Mouse (Mus musculus) embryonic facial prominence, embryonic 15.5 days (tissue): ENCODE measurements around the gene 4931414P19Rik. TPM values are rescaled to one million over a fixed set of nuclear protein-coding genes. Genes with fewer than 3 reads are reported as not detected.
"Not testable (repeated sequence)": the region's sequence is repeated elsewhere in the genome, so short reads cannot be mapped to it uniquely, and the experiment has no call there.

Source experiments
- ATAC-seq: fragments of 200-750 bp; cut with Nextera tagmentation; 2 replicates; pipeline ENCODE4 v1.8.0; 2017; ENCODE audit warnings: low read depth, moderate TSS enrichment; ENCODE audit not compliant: insufficient number of reproducible peaks, low FRiP score, low TSS enrichment
- H3K27ac ChIP-seq: fragments of 300-500 bp; sonication (generic); replicated peaks from 2 replicates; pipeline ENCODE4 v1.5.1; 2015; ENCODE audit warnings: mild to moderate bottlenecking, inconsistent platforms
- H3K27me3 ChIP-seq: fragments of 300-500 bp; sonication (generic); 2 replicates; pipeline ENCODE4 v1.6.1; 2015; ENCODE audit warnings: inconsistent platforms
- H3K36me3 ChIP-seq: fragments of 300-500 bp; sonication (generic); 2 replicates; pipeline ENCODE4 v1.6.1; 2015; ENCODE audit warnings: mild to moderate bottlenecking, inconsistent platforms
- H3K4me1 ChIP-seq: fragments of 300-500 bp; sonication (generic); 2 replicates; pipeline ENCODE4 v1.6.1; 2015; ENCODE audit warnings: inconsistent platforms
- H3K4me2 ChIP-seq: fragments of 300-500 bp; sonication (generic); replicated peaks from 2 replicates; pipeline ENCODE4 v1.6.1; 2015; ENCODE audit warnings: mild to moderate bottlenecking, inconsistent platforms
- H3K4me3 ChIP-seq: fragments of 300-500 bp; sonication (generic); replicated peaks from 2 replicates; pipeline ENCODE4 v1.5.1; 2015; ENCODE audit warnings: mild to moderate bottlenecking, inconsistent platforms
- H3K9ac ChIP-seq: fragments of 300-500 bp; sonication (generic); 2 replicates; pipeline ENCODE4 v1.6.1; 2015; ENCODE audit warnings: inconsistent platforms
- H3K9me3 ChIP-seq: fragments of 300-500 bp; sonication (generic); replicated peaks from 2 replicates; pipeline ENCODE4 v1.6.1; 2016; ENCODE audit warnings: inconsistent platforms
- WGBS: fragments of 180-500 bp; shearing (Covaris S2); methylation state at CpG from one replicate; pipeline ENCODE4 v1.1.7; 2015; 5-methylcytosine and 5-hydroxymethylcytosine counted together
- polyA plus RNA-seq: library from polyadenylated mRNA; unstranded; fragments of >200 nt; fragmentation: Nextera tagmentation; extraction: Ambion mirVana; gene quantifications from 2 replicates; pipeline ENCODE4 v1.2.1, GENCODE M21; 2015

Gene 4931414P19Rik
- polyA plus RNA-seq, 1 experiment from 2014 or later = 9.3 TPM

- Histone ChIP-seq H3K4me2 (no peak overlapping the region), H3K9me3 (no peaks in the 10 kb centered on the region), H3K27ac (no peak overlapping the region), H3K36me3 (peaks cover 26% of the 10 kb centered on the region), H3K9ac (no peak overlapping the region), H3K4me3 (no peak overlapping the region), H3K4me1 (no peaks in the 10 kb centered on the region), H3K27me3 (no peaks in the 10 kb centered on the region)
- ATAC-seq = no peak
- 70% methylated on average over 5 of the region's 5 CpGs for WGBS
These were observed 22.3 kb upstream of the 4931414P19Rik start for GRCm38 (mm10) chr14:54628103-54628502.

GRCm38 (mm10) chr14:54624976-54625375 lies 19.2 kb upstream of the 4931414P19Rik start:
- Histone ChIP-seq H3K27me3 (no peaks in the 10 kb centered on the region), H3K4me3 (no peak overlapping the region), H3K9ac (no peak overlapping the region), H3K4me1 (no peaks in the 10 kb centered on the region), H3K36me3 (no peaks in the 10 kb centered on the region), H3K27ac (no peak overlapping the region), H3K9me3 (no peaks in the 10 kb centered on the region), H3K4me2 (no peak overlapping the region)
- 48% methylated on average over 10 of the region's 10 CpGs for WGBS
- ATAC-seq = no peak

- no peak overlapping the region for H3K4me3 ChIP-seq
- H3K4me2 ChIP-seq = no peak overlapping the region
- H3K36me3 ChIP-seq = no peaks in the 10 kb centered on the region
- no peaks in the 10 kb centered on the region for H3K9me3 ChIP-seq
- no peaks in the 10 kb centered on the region for H3K4me1 ChIP-seq
- no peak overlapping the region for H3K27ac ChIP-seq
- H3K9ac ChIP-seq = no peak overlapping the region
- no peak for ATAC-seq
- WGBS = 78% methylated on average over 6 of the region's 6 CpGs
- no peaks in the 10 kb centered on the region for H3K27me3 ChIP-seq
These were observed 17.5 kb upstream of the 4931414P19Rik start for GRCm38 (mm10) chr14:54623334-54623733.

GRCm38 (mm10) chr14:54621133-54621532 lies 15.3 kb upstream of the 4931414P19Rik start, which contains the start of gene Psmb11:
Gene Psmb11 (plus strand): TSS chr14:54621433.
- WGBS = 81% methylated on average over 1 of the region's 1 CpGs
- no peak within 1 kb of the TSS for H3K4me2 ChIP-seq
- ATAC-seq = no peak
- H3K27ac ChIP-seq = no peak within 1 kb of the TSS
- no peaks in the 10 kb centered on the region for H3K9me3 ChIP-seq
- H3K4me1 ChIP-seq = peaks cover 11% of the 10 kb centered on the region
- H3K9ac ChIP-seq = no peak within 1 kb of the TSS
- no peaks in the 10 kb centered on the region for H3K27me3 ChIP-seq
- no peak within 1 kb of the TSS for H3K4me3 ChIP-seq
- peaks cover 5% of the 10 kb centered on the region; the same call in 1 of the 2 replicates for H3K36me3 ChIP-seq

- H3K4me1 ChIP-seq = peaks cover 11% of the 10 kb centered on the region
- WGBS = under 1% methylated on average over 25 of the region's 25 CpGs
These were observed 12.1 kb upstream of the 4931414P19Rik start, which contains the start of gene Psmb5 for GRCm38 (mm10) chr14:54617897-54618365. Gene Psmb5 (minus strand): TSS chr14:54618022.

GRCm38 (mm10) chr14:54617152-54617896 lies 11.5 kb upstream of the 4931414P19Rik start:
- H3K4me1 ChIP-seq = peaks cover 11% of the 10 kb centered on the region
- H3K9me3 ChIP-seq = no peaks in the 10 kb centered on the region
- ATAC-seq = peak; percentile 31
- 1% methylated on average over 38 of the region's 38 CpGs for WGBS
- peak overlapping the region; percentile 77 for H3K27ac ChIP-seq
- no peaks in the 10 kb centered on the region for H3K27me3 ChIP-seq
- H3K4me3 ChIP-seq = peak overlapping the region; percentile 81
- peak overlapping the region; percentile 59 for H3K4me2 ChIP-seq
- peak overlapping the region; percentile 86 for H3K9ac ChIP-seq
- H3K36me3 ChIP-seq = peaks cover 28% of the 10 kb centered on the region

More at GRCm38 (mm10) chr14:54617897-54618365, 12.1 kb upstream of the 4931414P19Rik start, which contains the start of gene Psmb5:
- Histone ChIP-seq H3K4me3 (peak within 1 kb of the TSS; percentile 81), H3K9ac (peak within 1 kb of the TSS; percentile 86), H3K9me3 (no peaks in the 10 kb centered on the region), H3K36me3 (peaks cover 23% of the 10 kb centered on the region), H3K27me3 (no peaks in the 10 kb centered on the region), H3K27ac (peak within 1 kb of the TSS; percentile 77), H3K4me2 (peak within 1 kb of the TSS; percentile 59)
- peak; percentile 88 for ATAC-seq

- Histone ChIP-seq H3K4me1 (peaks cover 11% of the 10 kb centered on the region), H3K36me3 (peaks cover 35% of the 10 kb centered on the region), H3K9ac (no peak overlapping the region), H3K4me3 (0 out of 2 replicates have a peak overlapping the region, but pooled peaks have one; percentile 81), H3K9me3 (no peaks in the 10 kb centered on the region), H3K27ac (no peak overlapping the region), H3K27me3 (no peaks in the 10 kb centered on the region), H3K4me2 (no peak overlapping the region)
- no peak for ATAC-seq
- 91% methylated on average over 16 of the region's 16 CpGs for WGBS
These were observed 10.5 kb upstream of the 4931414P19Rik start for GRCm38 (mm10) chr14:54616226-54616825.

GRCm38 (mm10) chr14:54614130-54614529 lies 8.3 kb upstream of the 4931414P19Rik start:
- WGBS = 85% methylated on average over 16 of the region's 16 CpGs

GRCm38 (mm10) chr14:54610648-54611047 lies 4.9 kb upstream of the 4931414P19Rik start:
- Histone ChIP-seq H3K4me2 (no peak overlapping the region), H3K27ac (no peak overlapping the region), H3K4me3 (no peak overlapping the region), H3K27me3 (no peaks in the 10 kb centered on the region), H3K4me1 (no peaks in the 10 kb centered on the region), H3K36me3 (peaks cover 37% of the 10 kb centered on the region), H3K9me3 (no peaks in the 10 kb centered on the region), H3K9ac (no peak overlapping the region)
- WGBS = 76% methylated on average over 6 of the region's 6 CpGs
- no peak for ATAC-seq

More at GRCm38 (mm10) chr14:54614130-54614529, 8.3 kb upstream of the 4931414P19Rik start:
- not testable (repeated sequence) for H3K27me3 ChIP-seq, H3K9ac ChIP-seq, H3K4me3 ChIP-seq, ATAC-seq, H3K4me2 ChIP-seq, H3K27ac ChIP-seq, H3K9me3 ChIP-seq
- H3K36me3 ChIP-seq = peaks cover 44% of the 10 kb centered on the region
- peaks cover 11% of the 10 kb centered on the region for H3K4me1 ChIP-seq

GRCm38 (mm10) chr14:54609962-54610361 lies 4.2 kb upstream of the 4931414P19Rik start:
- ATAC-seq = no peak
- no peak overlapping the region for H3K9ac ChIP-seq
- H3K27ac ChIP-seq = no peak overlapping the region
- H3K27me3 ChIP-seq = no peaks in the 10 kb centered on the region
- peaks cover under 1% of the 10 kb centered on the region; the same call in 1 of the 2 replicates for H3K4me1 ChIP-seq
- no peak overlapping the region for H3K4me2 ChIP-seq
- peaks cover 35% of the 10 kb centered on the region for H3K36me3 ChIP-seq
- 76% methylated on average over 4 of the region's 4 CpGs for WGBS
- no peaks in the 10 kb centered on the region for H3K9me3 ChIP-seq
- H3K4me3 ChIP-seq = no peak overlapping the region

GRCm38 (mm10) chr14:54609245-54609644 lies 3.5 kb upstream of the 4931414P19Rik start:
- ATAC-seq = no peak
- H3K4me3 ChIP-seq = no peak overlapping the region
- 41% methylated on average over 4 of the region's 4 CpGs for WGBS
- no peaks in the 10 kb centered on the region for H3K27me3 ChIP-seq
- no peaks in the 10 kb centered on the region for H3K9me3 ChIP-seq
- H3K4me2 ChIP-seq = no peak overlapping the region
- no peak overlapping the region for H3K9ac ChIP-seq
- peaks cover 7% of the 10 kb centered on the region for H3K4me1 ChIP-seq
- H3K27ac ChIP-seq = no peak overlapping the region
- H3K36me3 ChIP-seq = peaks cover 28% of the 10 kb centered on the region
